In genomic region chr1:172200161-172200560, GRCm38 (mm10) we compare ENCODE assay signal across 13 mouse cellular contexts. TPM values are rescaled to one million over a fixed set of nuclear protein-coding genes. Genes with fewer than 3 reads are reported as not detected.
DNase-seq lines count a peak whose midpoint lies in the region; ATAC-seq lines count a peak whose summit lies in the region.
"Had no signal": no experiment of that assay in that cellular context is flagged by ENCODE, and none has a peak within 500 bp of the region (broad histone marks: within the 10 kb centered on the region; RNA-seq: fewer than 3 reads in every experiment).

No protein-coding gene starts in this region.

- H3K4me3 ChIP-seq in neural tube, embryonic 11.5 days (ENCODE audit: low read depth, low read length): no peak overlapping the region
- H3K4me3 ChIP-seq in hindbrain, embryonic 14.5 days (replicated peaks; ENCODE audit: low read length): no peak overlapping the region
- H3K4me3 ChIP-seq in neural tube, embryonic 14.5 days (ENCODE audit: low read depth, low read length): no peak overlapping the region
- H3K4me3 ChIP-seq: gastrocnemius, adult 2 months; liver, embryonic 15.5 days had no signal

- no peak for ATAC-seq in neural tube, embryonic 11.5 days (ENCODE audit: insufficient read depth, low FRiP score, low TSS enrichment)
- ATAC-seq in hindbrain, embryonic 14.5 days (ENCODE audit: low FRiP score): no peak
- ATAC-seq in neural tube, embryonic 14.5 days (ENCODE audit: low read depth): no peak

- no peaks in the 10 kb centered on the region for H3K27me3 ChIP-seq in neural tube, embryonic 11.5 days (ENCODE audit: control insufficient read depth, insufficient read depth, low read length)
- H3K27me3 ChIP-seq in hindbrain, embryonic 14.5 days (ENCODE audit: control insufficient read depth, insufficient read depth, low read length): no peaks in the 10 kb centered on the region
- no peaks in the 10 kb centered on the region for H3K27me3 ChIP-seq in neural tube, embryonic 14.5 days (ENCODE audit: control insufficient read depth, insufficient read depth, low read length)

- WGBS in neural tube, embryonic 11.5 days: 83% methylated on average over 5 of the region's 5 CpGs
- 71% methylated on average over 5 of the region's 5 CpGs for WGBS in hindbrain, embryonic 14.5 days
- WGBS in neural tube, embryonic 14.5 days: 84% methylated on average over 5 of the region's 5 CpGs

- no peak overlapping the region for H3K4me2 ChIP-seq in neural tube, embryonic 11.5 days (ENCODE audit: low read depth)
- H3K4me2 ChIP-seq in hindbrain, embryonic 14.5 days (replicated peaks): peak overlapping the region; percentile 94
- peak overlapping the region; percentile 6; the same call in 1 of the 2 replicates for H3K4me2 ChIP-seq in neural tube, embryonic 14.5 days (ENCODE audit: low read depth, low read length)
- H3K4me2 ChIP-seq: liver, embryonic 15.5 days had no signal

- peak; percentile 92 for DNase-seq in heart, adult 11 months
- DNase-seq in heart, adult 8-10 months (ENCODE audit: low spot score): no peak
- no peak for DNase-seq in neural tube, embryonic 11.5 days (ENCODE audit: low spot score)
- DNase-seq in neural tube, embryonic 10.5 days (ENCODE audit: extremely low spot score, low spot score): no peak
- DNase-seq in hindbrain, embryonic 14.5 days (ENCODE audit: low spot score): no peak
- no peak for DNase-seq in left cerebral cortex, postnatal 25 days (ENCODE audit: low spot score in 2 of 2)
- DNase-seq in right cerebral cortex, adult 18-20 months: no peak
- DNase-seq: gastrocnemius, adult 2 months; kidney, adult 11 months; layer of hippocampus, postnatal 36 days had no signal

- 0 out of 2 replicates have a peak overlapping the region, but pooled peaks have one; percentile 24 for H3K27ac ChIP-seq in neural tube, embryonic 11.5 days (ENCODE audit: low read depth, low read length)
- peak overlapping the region; percentile 97 for H3K27ac ChIP-seq in hindbrain, embryonic 14.5 days
- peak overlapping the region; percentile 86 for H3K27ac ChIP-seq in neural tube, embryonic 14.5 days (ENCODE audit: low read depth, low read length)
- H3K27ac ChIP-seq: liver, embryonic 15.5 days had no signal

- peaks cover 34% of the 10 kb centered on the region for H3K4me1 ChIP-seq in neural tube, embryonic 11.5 days (ENCODE audit: control insufficient read depth, insufficient read depth, low read length)
- H3K4me1 ChIP-seq in hindbrain, embryonic 14.5 days (replicated peaks; ENCODE audit: control insufficient read depth, insufficient read depth, low read length): peaks cover 51% of the 10 kb centered on the region
- H3K4me1 ChIP-seq in neural tube, embryonic 14.5 days (ENCODE audit: control insufficient read depth, insufficient read depth, low read length): peaks cover 49% of the 10 kb centered on the region

- intact Hi-C loops in left cerebral cortex, postnatal 25 days (cut with DNase I): no loop called here

- H3K36me3 ChIP-seq in neural tube, embryonic 11.5 days (ENCODE audit: control insufficient read depth, insufficient read depth, low read length): peaks cover 6% of the 10 kb centered on the region; the same call in 1 of the 2 replicates
- peaks cover 55% of the 10 kb centered on the region for H3K36me3 ChIP-seq in hindbrain, embryonic 14.5 days (replicated peaks; ENCODE audit: control insufficient read depth, insufficient read depth)
- peaks cover 49% of the 10 kb centered on the region for H3K36me3 ChIP-seq in neural tube, embryonic 14.5 days (ENCODE audit: control insufficient read depth, insufficient read depth, low read length)

- no peak overlapping the region for H3K9ac ChIP-seq in neural tube, embryonic 11.5 days (ENCODE audit: low read length)
- H3K9ac ChIP-seq in hindbrain, embryonic 14.5 days: 0 out of 2 replicates have a peak overlapping the region, but pooled peaks have one; percentile 25
- H3K9ac ChIP-seq in neural tube, embryonic 14.5 days (replicated peaks; ENCODE audit: low read depth, low read length): no peak overlapping the region
- H3K9ac ChIP-seq: liver, embryonic 15.5 days had no signal

- H3K9me3 ChIP-seq in neural tube, embryonic 11.5 days (ENCODE audit: control insufficient read depth, low read length): no peaks in the 10 kb centered on the region
- no peaks in the 10 kb centered on the region for H3K9me3 ChIP-seq in hindbrain, embryonic 14.5 days (ENCODE audit: control insufficient read depth, low read length)
- no peaks in the 10 kb centered on the region for H3K9me3 ChIP-seq in neural tube, embryonic 14.5 days (ENCODE audit: control insufficient read depth, low read length)
- H3K9me3 ChIP-seq: liver, embryonic 15.5 days had no signal

RNA-seq across cellular contexts. Expression of gene Pea15a, which starts 6.4 kb away (rescaled TPM):
- 10 to 100 TPM; 41.7 to 74.1 (median 60.0) TPM for total RNA-seq in heart, adult 8-10 months (2022)
- 249 and 272 TPM in 2 replicates for polyA plus RNA-seq in neural tube, embryonic 11.5 days (2014; fragmentation: Nextera tagmentation; extraction: Ambion mirVana)
- 363 and 428 TPM in 2 replicates for polyA plus RNA-seq in hindbrain, embryonic 14.5 days (2014; fragmentation: Nextera tagmentation; extraction: Ambion mirVana)
- 350 and 391 TPM in 2 replicates for polyA plus RNA-seq in neural tube, embryonic 14.5 days (2014; fragmentation: Nextera tagmentation; extraction: Ambion mirVana)
- 100 to 1,000 TPM; 411 to 429 TPM for total RNA-seq in left cerebral cortex, postnatal 25 days (2021)

RNA-seq across cellular contexts. Expression of gene Casq1, which starts 19.5 kb away (rescaled TPM):
- total RNA-seq in heart, adult 8-10 months (2022): 1 to 10 TPM; 2.5 to 6.9 (median 3.7) TPM
- polyA plus RNA-seq in neural tube, embryonic 11.5 days (2014; fragmentation: Nextera tagmentation; extraction: Ambion mirVana): 2.2 and 2.5 TPM in 2 replicates
- 1.4 and 2.2 TPM in 2 replicates for polyA plus RNA-seq in hindbrain, embryonic 14.5 days (2014; fragmentation: Nextera tagmentation; extraction: Ambion mirVana)
- 1.4 and 1.6 TPM in 2 replicates for polyA plus RNA-seq in neural tube, embryonic 14.5 days (2014; fragmentation: Nextera tagmentation; extraction: Ambion mirVana)
- total RNA-seq in left cerebral cortex, postnatal 25 days (2021): under 1 TPM in 1 of 2 experiments, not detected in 1; 0.34 TPM

RNA-seq across cellular contexts. Expression of gene Dcaf8, which starts 52.3 kb away (rescaled TPM):
- total RNA-seq in heart, adult 8-10 months (2022): 100 to 1,000 TPM; 120 to 132 (median 125) TPM
- 105 and 113 TPM in 2 replicates for polyA plus RNA-seq in neural tube, embryonic 11.5 days (2014; fragmentation: Nextera tagmentation; extraction: Ambion mirVana)
- 70.1 and 71.7 TPM in 2 replicates for polyA plus RNA-seq in hindbrain, embryonic 14.5 days (2014; fragmentation: Nextera tagmentation; extraction: Ambion mirVana)
- 72.3 and 86.0 TPM in 2 replicates for polyA plus RNA-seq in neural tube, embryonic 14.5 days (2014; fragmentation: Nextera tagmentation; extraction: Ambion mirVana)
- total RNA-seq in left cerebral cortex, postnatal 25 days (2021): 100 to 1,000 TPM; 105 to 108 TPM

RNA-seq across cellular contexts. Expression of gene Atp1a4, which starts 58.1 kb away (rescaled TPM):
- not detected for total RNA-seq in heart, adult 8-10 months (2022)
- not detected in 2 replicates for polyA plus RNA-seq in neural tube, embryonic 11.5 days (2014; fragmentation: Nextera tagmentation; extraction: Ambion mirVana)
- 0.15 TPM in 1 of 2 replicates, not detected in the other for polyA plus RNA-seq in hindbrain, embryonic 14.5 days (2014; fragmentation: Nextera tagmentation; extraction: Ambion mirVana)
- polyA plus RNA-seq in neural tube, embryonic 14.5 days (2014; fragmentation: Nextera tagmentation; extraction: Ambion mirVana): not detected in 2 replicates
- not detected for total RNA-seq in left cerebral cortex, postnatal 25 days (2021)
- total RNA-seq: common myeloid progenitor, adult 5-6 weeks; layer of hippocampus, postnatal 36 days had no signal

Comparison
In these comparisons a context has a peak if more than half of its experiments do, and no peak if none do; other contexts are left out.
1. H3K27ac ChIP-seq: peak in every context shown above with its lines; median percentile 97 in hindbrain, embryonic 14.5 days; 86 in neural tube, embryonic 14.5 days; 24 in neural tube, embryonic 11.5 days.